Mouse (Mus musculus) embryo, embryonic 10 days (tissue): Measurements from ENCODE around the gene Spatc1l.

Source experiments
- DNase-seq: peaks from one replicate; pipeline ENCODE4 v3.0.0-alpha.2; 2015; ENCODE audit warnings: low spot score

Spatc1l gene

GRCm38 (mm10) chr10:76561972-76562371, at the start of gene Spatc1l:
Spatc1l (plus strand) TSS chr10:76562272.
- no peak for DNase-seq

- DNase-seq = peak; percentile 93
Observed at GRCm38 (mm10) chr10:76512965-76513583, 49.0 kb upstream of the Spatc1l start.

- DNase-seq = no peak
Observed at GRCm38 (mm10) chr10:76530922-76531321, 31.1 kb upstream of the Spatc1l start.

- DNase-seq = peak; percentile 98
Observed at GRCm38 (mm10) chr10:76531375-76531774, 30.7 kb upstream of the Spatc1l start, which contains the start of gene Lss. Lss (plus strand) TSS chr10:76531588.

- no peak for DNase-seq
Observed at GRCm38 (mm10) chr10:76531828-76532227, 30.2 kb upstream of the Spatc1l start.

- no peak for DNase-seq
Observed at GRCm38 (mm10) chr10:76535526-76535925, 26.5 kb upstream of the Spatc1l start.

- DNase-seq = no peak
Observed at GRCm38 (mm10) chr10:76537619-76538018, 24.5 kb upstream of the Spatc1l start.

- no peak for DNase-seq
Observed at GRCm38 (mm10) chr10:76541336-76542085, 20.6 kb upstream of the Spatc1l start.

- DNase-seq = no peak
Observed at GRCm38 (mm10) chr10:76542636-76543375, 19.3 kb upstream of the Spatc1l start.

GRCm38 (mm10) chr10:76546566-76546965, 15.5 kb upstream of the Spatc1l start:
- no peak for DNase-seq

GRCm38 (mm10) chr10:76548218-76548617, 13.9 kb upstream of the Spatc1l start:
- DNase-seq = no peak

GRCm38 (mm10) chr10:76550458-76550857, 11.6 kb upstream of the Spatc1l start:
- no peak for DNase-seq

GRCm38 (mm10) chr10:76551556-76551955, 10.5 kb upstream of the Spatc1l start:
- no peak for DNase-seq

- no peak for DNase-seq
Observed at GRCm38 (mm10) chr10:76554061-76554460, 8.0 kb upstream of the Spatc1l start.

GRCm38 (mm10) chr10:76569996-76570685, 8.1 kb downstream of the Spatc1l start:
- DNase-seq = no peak

GRCm38 (mm10) chr10:76571070-76571469, 9.0 kb downstream of the Spatc1l start:
- DNase-seq = no peak

GRCm38 (mm10) chr10:76572151-76572550, 10.1 kb downstream of the Spatc1l start:
- no peak for DNase-seq

GRCm38 (mm10) chr10:76575374-76575773, 13.3 kb downstream of the Spatc1l start, which contains the start of gene Ftcd:
Ftcd (plus strand) TSS chr10:76575648.
- DNase-seq = no peak

GRCm38 (mm10) chr10:76576920-76577319, 14.8 kb downstream of the Spatc1l start:
- no peak for DNase-seq

GRCm38 (mm10) chr10:76584138-76584537, 22.1 kb downstream of the Spatc1l start:
- DNase-seq = no peak

- no peak for DNase-seq
Observed at GRCm38 (mm10) chr10:76586190-76586589, 24.1 kb downstream of the Spatc1l start.

GRCm38 (mm10) chr10:76590197-76590596, 28.1 kb downstream of the Spatc1l start:
- no peak for DNase-seq
